Mouse (Mus musculus): ENCODE results near the gene Wfikkn1.
"Not testable (repeated sequence)": the region's sequence is repeated elsewhere in the genome, so short reads cannot be mapped to it uniquely, and the experiment has no call there.

Wfikkn1 gene

DNA sequence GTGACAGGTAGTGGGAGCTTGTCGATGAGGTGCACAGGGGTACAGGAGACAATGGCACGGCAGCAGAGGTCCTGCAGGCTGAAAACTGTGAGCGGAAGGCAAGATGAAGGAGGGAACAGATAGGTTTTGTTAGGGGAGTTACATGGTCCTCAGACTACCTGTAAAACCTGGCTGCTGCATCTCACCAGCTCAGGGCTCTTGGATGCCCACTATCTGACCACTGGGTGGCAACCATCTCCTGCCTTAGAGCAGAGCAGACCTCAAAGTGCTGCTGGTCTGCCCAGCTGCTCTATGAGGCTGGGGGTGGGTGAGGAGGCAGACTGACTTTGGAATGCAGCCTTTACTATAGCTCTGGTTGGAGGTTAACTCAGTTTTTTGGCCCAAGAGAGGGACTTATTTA is 3.2 kb upstream of the Wfikkn1 start:
- peak in 1 of 2 experiments; percentile 34 for DNase-seq

DNA sequence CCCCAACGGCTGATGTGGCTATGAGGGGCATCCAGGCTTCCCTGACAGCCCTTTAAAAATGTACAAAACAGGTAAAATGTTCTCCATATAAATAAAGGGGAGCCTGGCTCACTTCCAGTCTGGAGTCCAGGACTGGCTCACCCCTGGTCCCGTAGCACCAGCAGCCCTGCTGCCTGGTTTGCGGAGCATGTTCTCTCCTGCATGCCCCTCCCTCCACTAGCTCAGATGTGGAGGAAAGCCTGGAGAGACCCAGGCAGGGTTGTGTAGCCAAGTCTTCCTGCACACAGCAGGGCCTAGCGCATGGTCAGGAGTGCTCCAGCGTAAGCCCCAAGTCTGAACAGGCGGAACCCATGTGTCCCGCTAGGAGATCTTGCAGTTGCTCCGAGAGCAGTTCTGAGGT is 2.6 kb upstream of the Wfikkn1 start:
- DNase-seq: no peak

DNA sequence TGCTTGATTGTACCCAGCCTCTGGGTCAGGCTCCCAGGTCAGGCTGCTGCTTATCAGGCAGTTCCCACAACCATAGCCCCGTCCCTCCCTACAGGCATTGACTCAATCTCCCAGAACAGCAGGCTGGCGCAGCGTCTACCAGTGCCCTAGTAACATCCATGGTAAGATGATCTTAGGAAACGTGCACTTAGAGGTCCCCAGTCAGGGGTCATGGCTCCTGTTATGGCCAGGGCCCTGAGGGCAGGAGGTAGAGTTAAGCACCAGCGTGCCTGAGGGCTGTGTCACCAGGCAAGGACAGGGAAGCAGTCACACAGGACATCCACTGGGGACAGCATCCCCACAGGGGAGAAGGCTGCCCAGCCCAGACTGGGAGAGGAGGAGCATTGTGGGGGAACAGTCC is 1.6 kb upstream of the Wfikkn1 start:
- DNase-seq: peak in 1 of 2 experiments; percentile 46

DNA sequence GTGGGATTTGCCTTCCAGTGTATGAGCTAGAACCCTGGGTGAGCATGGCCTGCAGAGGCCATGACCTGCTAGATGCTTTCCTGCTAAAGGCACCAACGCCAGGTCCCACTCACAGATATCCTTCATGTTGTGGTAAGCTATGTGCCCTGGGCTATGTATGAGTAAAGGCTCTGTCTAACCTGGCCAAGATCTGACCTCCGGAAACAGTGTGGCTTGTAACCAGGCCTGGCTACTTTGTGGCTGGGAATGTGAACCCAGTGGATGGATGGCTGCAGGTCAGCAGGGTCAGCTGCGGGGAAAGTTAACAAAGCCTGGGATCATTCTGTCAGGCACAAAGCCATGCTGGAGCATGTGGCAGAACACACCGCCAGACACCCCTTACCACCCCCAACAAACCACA is 1.0 kb upstream of the Wfikkn1 start:
- peak in 1 of 2 experiments; percentile 30 for DNase-seq

DNA sequence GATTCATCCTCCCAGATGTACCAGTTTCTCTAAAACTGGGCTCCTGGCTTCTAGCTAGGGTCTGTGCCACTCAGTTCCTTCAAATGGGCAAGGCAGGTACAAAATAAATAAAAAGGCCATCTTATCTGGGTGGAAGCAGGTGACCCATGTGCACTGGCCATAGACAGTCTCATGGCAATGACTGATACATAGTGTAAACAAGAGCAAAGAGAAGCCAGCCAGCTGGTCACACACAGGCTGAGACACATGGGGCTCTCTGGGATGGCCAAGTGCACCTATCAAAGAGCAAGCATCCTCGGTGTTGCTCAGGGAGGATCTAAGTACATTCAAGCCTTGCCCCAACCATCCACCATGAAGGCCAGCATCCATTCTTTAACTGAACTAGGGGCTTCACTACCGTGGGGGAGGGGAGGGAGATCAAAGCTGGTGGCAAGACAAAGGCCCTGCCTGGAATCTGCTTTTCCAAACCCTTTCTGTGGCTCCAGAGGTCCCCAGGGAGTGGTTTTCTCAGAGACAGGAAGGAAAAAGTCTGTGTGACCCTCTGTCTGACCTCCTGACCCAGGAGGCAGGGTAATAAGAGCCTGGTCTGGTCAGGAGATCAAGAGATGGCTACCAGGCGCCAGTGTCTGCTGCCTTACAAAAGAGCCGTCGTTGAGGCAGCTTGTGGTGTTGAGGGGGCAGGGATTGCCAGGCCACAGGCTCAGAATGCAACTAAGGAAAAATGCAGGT is 419 bp upstream of the Wfikkn1 start:
- peak; percentile 55 to 59 for DNase-seq

DNA sequence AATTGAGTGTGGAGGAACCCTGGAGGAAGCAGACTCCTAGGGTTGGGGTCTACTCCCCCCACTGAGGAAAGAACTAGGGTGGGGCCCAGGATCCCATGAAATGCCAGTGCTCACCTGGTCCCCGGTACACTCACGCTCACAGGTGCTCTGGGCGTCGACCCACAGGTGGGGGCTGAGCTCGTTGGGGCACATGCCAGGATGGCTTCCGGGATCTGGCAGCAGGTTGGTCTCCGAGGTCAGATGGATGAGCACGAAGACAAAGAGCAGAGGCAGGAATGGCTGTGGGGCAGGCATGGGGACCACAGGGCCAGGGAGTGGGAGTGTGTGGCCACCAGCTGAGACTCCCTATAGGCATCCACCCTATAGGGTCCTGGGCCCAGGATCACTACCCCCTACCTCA is 908 bp downstream of the Wfikkn1 start:
- peak in 1 of 2 experiments; percentile 58 for DNase-seq

DNA sequence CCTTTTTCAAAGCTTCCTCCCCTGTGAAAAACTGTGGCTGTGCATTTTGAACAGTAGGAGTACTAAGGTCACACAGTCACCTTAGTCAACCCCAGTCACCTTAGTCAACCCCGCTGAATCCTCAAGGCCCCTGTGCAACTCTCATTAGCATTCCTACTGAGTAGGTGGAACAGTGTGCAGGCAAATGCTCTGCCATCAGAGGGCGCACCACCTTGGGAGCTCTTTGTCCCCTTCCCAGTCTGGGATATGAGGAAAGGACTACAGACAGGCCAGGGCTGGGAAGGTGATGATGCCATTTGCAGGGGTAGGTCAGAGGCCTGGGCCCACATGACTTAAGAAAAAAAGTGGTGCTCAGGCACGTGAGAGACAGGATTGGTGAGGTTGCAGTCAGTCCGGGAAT is 1.4 kb downstream of the Wfikkn1 start:
- peak; percentile 81 to 89 for DNase-seq

DNA sequence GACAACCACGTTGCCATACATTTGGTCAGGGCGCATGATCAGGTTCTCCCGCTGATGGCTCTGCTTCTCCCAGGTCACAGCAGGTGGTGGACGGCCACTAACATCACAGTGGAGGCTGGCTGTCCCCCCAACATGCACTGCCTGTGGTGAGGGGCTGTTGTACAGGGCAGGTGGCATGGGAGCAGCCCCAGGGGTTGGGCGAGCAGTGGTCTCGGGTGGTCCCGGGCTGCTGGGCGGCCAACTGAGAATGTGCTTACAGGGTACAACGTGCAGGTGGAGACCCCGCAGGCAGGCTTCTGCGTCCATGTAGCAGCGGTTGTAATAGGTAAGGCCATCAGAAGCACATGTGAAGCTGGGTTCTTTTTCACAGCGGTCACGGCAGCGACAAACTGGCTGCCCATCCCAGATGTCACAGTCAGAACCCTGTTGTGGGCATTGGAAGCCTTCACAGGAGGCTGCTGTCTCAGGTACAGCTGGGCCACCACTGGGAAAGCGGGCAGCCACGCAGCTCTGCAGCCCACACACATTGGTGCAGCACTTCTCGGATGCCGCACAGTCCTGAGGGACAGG is 2.0 kb downstream of the Wfikkn1 start:
- DNase-seq: peak in 1 of 2 experiments; percentile 45

DNA sequence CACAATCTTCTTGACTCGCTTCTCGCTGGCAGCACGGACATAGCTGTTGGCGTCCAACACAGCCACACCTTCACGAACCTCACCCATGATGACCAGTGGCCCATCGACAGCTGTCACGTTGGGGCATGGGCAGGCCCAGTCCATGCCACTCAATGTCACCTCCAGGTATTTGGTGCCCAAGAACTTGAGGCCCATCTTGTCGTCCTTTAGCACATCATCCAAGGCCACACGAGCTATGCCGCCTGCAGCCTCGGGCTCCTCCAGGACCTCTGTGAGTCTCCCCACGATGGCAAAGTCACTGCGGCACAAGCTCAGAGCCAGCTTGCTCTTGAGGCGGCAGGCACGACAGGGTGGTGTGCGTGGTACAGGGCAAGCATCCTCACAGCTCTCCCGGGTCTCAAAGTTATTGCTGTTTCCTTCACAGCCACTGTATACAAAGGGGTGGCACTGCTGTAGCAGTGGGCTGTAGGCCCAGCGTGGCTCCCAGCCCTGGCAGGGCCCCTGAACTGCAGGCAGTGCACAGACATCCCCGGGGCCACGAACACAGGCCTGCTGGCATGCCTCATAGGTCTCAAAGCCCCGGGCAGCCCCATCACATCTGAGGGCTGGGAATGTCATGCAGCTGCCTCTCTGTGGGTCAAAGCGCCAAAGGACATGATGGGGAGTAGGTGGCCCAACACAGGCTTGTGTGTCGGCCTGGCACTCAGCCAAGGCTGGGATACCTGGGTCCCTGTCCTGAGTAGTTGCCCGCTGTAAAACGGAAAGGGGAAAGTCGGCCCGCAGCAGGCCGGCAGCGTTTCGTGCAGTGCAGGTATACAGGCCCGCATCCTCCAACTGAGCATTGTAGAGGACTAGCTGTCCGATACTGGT is 2.7 kb downstream of the Wfikkn1 start:
- DNase-seq: peak in 1 of 2 experiments; percentile 65

DNA sequence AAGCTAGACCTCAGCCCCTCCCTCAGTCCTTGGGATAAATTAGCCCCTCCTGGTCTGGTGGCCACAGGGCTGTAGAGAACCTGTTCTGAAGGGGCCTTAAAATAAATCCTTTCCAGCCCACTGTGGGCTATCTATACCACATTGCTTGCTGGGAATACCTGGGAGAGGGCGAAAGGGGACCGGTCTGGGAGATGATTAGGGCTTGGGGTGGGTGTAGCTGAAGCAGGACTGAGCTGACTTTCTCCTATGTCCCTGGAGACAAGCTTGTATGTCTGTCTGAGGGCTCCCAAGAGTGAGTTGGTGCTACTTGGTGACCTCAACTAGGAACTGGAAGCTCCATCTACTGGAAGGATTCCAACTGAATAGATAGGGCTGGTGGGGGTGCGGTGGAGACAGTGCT is 3.6 kb downstream of the Wfikkn1 start:
- no peak for DNase-seq

DNA sequence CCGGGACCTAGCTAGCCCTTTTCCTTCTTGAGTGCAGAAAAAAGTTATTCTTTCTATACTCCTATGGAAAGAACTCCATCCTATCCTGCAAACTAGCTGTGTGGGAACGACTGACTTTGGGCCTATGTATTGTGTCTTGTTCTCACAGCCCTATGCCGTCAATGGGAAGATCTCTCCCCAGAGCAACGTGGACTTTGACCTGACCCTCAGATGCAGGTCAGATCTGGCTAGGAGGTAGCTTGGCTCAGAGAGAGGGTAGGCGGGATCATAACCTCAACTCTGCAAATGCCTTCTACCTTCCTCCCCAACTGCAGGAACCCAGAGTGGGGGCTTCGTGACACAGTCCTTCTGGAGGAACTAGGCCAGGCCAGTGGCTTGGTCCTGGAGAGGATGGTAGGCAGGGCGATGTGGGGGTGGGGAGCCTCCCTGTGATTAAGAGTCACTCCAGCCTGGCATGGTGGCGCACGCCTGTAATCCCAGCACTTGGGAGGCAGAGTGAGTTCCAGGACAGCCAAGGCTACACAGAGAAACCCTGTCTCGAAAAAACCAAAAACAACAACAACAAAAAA is 4.2 kb downstream of the Wfikkn1 start:
- DNase-seq: peak; percentile 81 to 89

DNA sequence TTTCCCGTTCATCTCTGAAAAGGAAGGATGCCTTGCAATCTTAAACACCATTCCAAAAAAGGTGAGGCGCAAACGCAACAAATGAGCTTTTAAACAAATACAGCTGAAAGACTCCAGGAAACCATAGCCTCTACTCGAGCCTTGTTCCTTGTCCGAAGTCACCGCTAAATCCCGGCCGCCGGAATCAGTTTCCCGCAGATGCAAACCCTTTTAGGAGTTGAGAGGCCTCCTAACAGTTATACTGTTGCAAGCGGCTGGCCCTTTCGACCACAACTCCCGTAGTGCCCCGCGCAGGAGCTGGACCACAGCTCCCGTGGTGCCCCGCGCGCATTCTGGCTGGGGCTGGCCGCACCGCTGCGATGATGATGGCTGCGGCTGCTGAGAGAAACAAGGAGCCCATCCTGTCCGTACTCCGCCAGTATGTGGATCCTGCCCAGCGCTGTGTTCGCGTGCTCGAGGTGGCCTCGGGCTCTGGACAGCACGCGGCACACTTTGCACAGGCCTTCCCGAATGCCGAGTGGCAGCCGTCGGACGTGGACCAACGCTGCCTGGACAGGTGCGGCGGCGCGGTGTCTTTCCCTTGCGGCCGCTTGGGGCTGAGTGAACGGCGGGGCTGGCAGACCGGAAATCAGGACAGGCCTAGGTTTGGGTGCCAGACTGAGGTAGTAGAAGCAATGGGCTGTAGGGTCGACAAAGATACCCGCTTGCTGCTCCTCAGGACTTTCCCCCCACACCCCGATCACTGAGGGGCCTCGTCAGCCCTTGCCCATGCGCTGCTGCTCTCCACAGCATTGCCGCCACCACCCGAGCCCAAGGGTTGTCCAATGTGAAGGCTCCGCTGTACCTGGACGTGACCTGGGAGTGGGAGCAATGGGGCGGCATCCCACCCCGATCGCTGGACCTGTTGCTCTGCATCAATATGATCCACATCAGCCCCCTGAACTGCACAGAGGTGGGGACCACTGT is 5.2 kb downstream of the Wfikkn1 start:
- peak; percentile 92 to 95 for DNase-seq

DNA sequence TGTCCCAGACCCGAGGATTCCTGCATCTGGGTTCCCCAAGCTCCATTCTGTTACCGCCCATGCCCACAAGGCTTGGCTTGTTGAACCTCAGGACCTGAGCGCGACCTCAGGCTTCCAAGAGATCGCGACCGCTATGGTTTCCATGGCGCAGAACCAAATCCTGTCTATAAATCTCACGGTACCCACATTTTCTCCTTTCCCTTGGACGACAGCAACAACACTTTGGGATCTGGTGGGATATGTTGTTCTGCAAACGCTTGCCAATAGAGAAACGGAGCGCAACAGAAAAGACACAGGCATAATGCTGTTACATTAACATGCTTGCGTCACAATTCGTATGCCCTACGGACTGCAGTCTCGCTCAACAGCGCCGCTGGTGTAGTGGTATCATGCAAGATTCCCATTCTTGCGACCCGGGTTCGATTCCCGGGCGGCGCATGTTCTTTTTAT is 5.9 kb downstream of the Wfikkn1 start, which contains the start of gene Mettl26:
Mettl26 (plus strand) TSS at position 354 of the 450 bp plus-strand sequence.
- peak; percentile 91 to 98 for DNase-seq

DNA sequence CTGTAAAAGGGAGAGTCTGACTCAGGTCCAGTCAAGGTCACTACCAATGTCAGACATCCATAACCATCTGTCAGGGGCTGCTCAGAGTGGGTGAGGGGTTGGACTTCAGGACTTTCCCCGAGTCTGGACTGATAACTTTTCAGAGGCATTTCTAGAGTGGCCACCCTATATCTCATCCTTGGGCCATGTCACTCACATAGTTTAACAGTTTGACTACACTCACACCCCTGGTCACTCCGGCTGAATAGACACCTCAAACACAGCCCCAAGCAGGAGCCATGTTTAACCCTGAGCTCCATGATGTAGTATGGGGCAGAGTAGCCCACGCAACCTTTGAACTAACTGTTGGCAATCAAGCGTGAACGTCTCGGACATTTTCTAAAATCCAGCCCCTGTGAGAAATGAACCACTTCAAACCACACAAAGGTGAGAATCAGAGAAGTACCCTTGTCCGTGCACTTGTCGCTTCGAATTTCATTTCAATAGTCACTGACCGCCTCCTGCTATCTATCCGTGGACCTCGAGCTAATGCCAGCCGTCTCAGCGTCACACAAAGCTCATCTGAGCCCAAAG is 6.4 kb downstream of the Wfikkn1 start:
- no peak for DNase-seq

DNA sequence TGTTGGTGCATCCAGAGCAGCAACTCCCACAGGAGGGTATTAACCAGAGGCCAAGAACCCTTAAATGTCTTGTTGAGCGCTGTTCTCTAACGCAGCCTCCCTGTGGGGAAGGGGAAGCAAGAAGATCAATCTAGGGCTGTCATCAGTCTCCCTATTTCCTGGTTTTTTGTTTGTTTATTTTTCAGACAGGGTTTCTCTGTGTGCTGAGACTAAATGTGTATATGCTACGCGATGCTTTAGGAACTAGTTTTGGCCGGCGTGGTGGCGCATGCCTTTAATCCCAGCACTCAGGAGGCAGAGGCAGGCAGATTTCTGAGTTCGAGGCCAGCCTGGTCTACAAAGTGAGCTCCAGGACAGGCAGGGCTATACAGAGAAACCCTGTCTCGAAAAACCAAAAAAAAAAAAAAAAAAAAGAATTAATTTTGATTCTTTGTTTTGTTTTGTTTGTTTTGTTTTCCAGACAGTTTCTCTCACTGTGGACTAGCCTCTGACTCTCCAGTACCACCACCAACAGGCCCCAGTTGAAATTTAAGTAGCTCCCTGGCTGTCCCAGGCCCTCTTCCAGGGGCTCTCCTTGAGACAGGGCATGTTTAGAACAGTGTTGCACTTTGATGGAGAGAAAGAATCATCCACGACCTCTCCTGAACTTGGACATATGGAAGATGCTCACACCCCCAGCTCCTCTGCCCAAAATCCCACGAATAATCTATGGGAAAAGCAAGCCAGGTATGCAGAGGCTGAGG is 7.1 kb downstream of the Wfikkn1 start:
- no peak for DNase-seq

DNA sequence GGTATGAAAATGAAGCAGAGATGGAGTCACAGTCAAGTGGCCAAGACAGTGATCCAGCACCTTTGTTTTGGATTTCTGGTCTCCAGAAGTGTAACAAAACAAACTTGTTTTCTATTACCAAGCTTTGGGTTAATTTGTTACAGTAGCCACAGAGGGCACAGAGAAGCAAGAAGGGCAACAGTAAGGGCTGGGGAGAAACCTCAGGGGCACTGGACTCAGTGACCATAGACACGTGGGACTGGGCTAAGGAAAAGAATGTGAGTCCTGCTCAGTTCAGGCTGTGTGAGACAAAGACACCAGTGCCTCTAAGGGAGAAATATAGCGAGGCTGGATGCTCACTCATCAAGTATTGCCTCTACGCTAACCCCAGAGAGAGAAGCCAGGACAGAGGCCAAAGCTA is 8.0 kb downstream of the Wfikkn1 start:
- DNase-seq: peak in 1 of 2 experiments; percentile 66

DNA sequence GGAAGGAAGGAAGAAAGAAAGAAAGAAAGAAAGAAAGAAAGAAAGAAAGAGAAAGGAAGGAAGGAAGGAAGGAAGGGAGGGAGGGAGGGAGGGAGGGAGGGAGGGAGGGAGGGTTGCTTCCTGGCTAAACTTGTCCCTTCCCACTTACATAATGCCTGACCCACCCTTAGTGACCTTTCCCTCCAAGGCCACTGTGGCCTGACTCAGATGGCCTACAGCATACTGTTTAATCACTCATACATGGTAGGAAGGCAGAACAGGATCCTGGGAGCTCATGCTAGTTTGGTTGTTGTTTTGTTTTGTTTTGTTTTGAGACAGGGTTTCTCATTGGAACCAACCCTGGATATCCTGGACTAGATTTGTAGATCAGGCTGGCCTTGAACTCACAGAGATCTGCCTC is 9.1 kb downstream of the Wfikkn1 start:
- DNase-seq: not testable (repeated sequence)

DNA sequence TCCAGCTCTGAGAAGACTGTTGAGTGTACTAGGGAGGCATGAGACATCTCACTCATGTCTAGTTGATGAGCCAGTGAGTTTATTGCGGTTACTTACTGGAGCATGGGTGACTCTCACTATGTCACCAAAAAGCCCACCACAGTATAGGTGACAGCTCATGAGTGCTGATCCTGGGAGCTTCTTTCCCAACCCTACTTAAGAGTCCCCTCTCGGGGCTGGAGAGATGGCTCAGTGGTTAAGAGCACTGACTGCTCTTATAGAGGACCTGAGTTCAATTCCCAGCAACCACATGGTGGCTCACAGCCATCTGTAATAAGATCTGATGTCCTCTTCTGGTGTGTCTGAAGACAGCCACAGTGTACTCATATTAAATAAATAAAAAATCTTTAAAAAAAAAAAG is 10.7 kb downstream of the Wfikkn1 start:
- DNase-seq: no peak

DNA sequence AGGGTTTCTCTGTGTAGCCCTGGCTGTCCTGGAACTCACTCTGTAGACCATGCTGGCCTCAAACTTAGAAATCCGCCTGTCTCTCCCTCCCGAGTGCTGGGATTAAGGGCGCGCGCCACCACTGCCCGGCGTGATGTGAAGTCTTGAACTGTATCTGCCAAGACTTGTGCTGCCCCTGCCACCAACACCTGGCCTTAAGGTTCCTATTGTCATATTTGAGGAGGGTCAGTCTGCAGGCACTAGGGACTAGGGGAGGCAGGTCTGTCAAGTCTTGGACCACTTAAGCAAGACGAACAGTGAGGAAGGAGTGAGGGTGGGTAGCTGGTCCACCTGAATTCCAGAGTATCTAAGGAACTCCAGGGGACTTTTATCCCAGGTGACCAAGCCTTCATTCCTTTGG is 11.2 kb downstream of the Wfikkn1 start:
- DNase-seq: no peak

DNA sequence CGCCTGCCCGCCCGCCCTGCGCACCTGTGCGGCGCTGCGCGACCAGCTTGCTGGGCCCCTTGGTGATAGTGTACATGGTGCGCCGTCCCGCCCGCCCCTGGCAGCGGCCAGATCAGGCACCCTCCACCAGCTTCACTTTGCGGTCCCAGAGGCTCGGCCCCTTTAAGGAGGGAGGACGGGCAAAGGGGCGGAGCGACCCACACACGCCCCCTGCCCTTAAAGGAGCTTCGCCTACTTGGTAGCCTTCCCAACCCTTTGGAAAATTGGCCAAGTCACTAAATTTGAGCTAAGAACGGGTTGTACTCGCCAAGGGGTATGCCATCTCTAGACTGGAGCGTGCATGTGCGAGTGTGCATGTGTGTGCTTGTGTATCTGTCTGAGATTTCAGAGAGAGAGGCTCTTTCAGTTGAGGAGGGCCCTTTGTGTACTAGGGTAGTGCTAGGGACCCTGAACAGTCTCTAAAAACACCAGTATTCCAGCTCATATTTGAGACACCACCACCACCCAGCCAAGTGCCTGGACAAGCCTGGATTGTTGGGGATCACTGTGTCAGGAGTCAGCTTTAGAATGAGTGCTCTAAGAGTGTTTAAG is 12.0 kb downstream of the Wfikkn1 start, which contains the start of gene Mcrip2:
Mcrip2 (minus strand) TSS at position 164 of the 591 bp plus-strand sequence.
- DNase-seq: peak; percentile 87 to 94
